Mouse (Mus musculus) intestine, postnatal 0 days (tissue): ENCODE data around the gene Zpbp2. TPM values are rescaled to one million over a fixed set of nuclear protein-coding genes. Genes with fewer than 3 reads are reported as not detected.

ENCODE experiments used
- ATAC-seq: fragments of 200-750 bp; cut with Nextera tagmentation; 2 replicates; pipeline ENCODE4 v1.8.0; 2017; ENCODE audit warnings: mild to moderate bottlenecking, moderate TSS enrichment, moderate library complexity
- H3K27ac ChIP-seq: fragments of 300-500 bp; sonication (generic); 2 replicates; pipeline ENCODE4 v1.5.1; 2014; ENCODE audit warnings: mild to moderate bottlenecking, low read depth, low read length, moderate library complexity
- H3K27me3 ChIP-seq: fragments of 300-500 bp; sonication (generic); replicated peaks from 2 replicates; pipeline ENCODE4 v1.6.1; 2014; ENCODE audit warnings: low read length, mixed read lengths; ENCODE audit not compliant: control insufficient read depth, insufficient read depth
- H3K36me3 ChIP-seq: fragments of 300-500 bp; sonication (generic); 2 replicates; pipeline ENCODE4 v1.6.1; 2014; ENCODE audit warnings: mild to moderate bottlenecking, moderate library complexity; ENCODE audit not compliant: control insufficient read depth, insufficient read depth
- H3K4me1 ChIP-seq: fragments of 300-500 bp; sonication (generic); replicated peaks from 2 replicates; pipeline ENCODE4 v1.6.1; 2014; ENCODE audit warnings: antibody characterized with exemption, low read length, mixed read lengths; ENCODE audit not compliant: control insufficient read depth, insufficient read depth
- H3K4me2 ChIP-seq: fragments of 300-500 bp; sonication (generic); replicated peaks from 2 replicates; pipeline ENCODE4 v1.6.1; 2014; ENCODE audit warnings: low read depth, mild to moderate bottlenecking, moderate library complexity
- H3K4me3 ChIP-seq: fragments of 300-500 bp; sonication (generic); 2 replicates; pipeline ENCODE4 v1.5.1; 2014; ENCODE audit warnings: low read depth, low read length
- H3K9ac ChIP-seq: fragments of 300-500 bp; sonication (generic); 2 replicates; pipeline ENCODE4 v1.6.1; 2014; ENCODE audit warnings: mild to moderate bottlenecking, low read depth, low read length
- H3K9me3 ChIP-seq: fragments of 300-500 bp; sonication (generic); 2 replicates; pipeline ENCODE4 v1.6.1; 2016; ENCODE audit warnings: mixed run types; ENCODE audit not compliant: control insufficient read depth
- CTCF ChIP-seq: sonication (generic); IDR thresholded peaks from 2 replicates; pipeline ENCODE4 v1.5.1; 2016; ENCODE audit warnings: low read depth, mild to moderate bottlenecking, control low read depth, antibody characterized with exemption, moderate library complexity
- WGBS: fragments of 180-500 bp; shearing (Covaris S2); extraction: QIAGEN DNeasy Blood & Tissue Kit; methylation state at CpG from one replicate; pipeline ENCODE4 v1.1.7; 2014; 5-methylcytosine and 5-hydroxymethylcytosine counted together
- polyA plus RNA-seq: library from polyadenylated mRNA; unstranded; fragments of >200 nt; fragmentation: Nextera tagmentation; extraction: Ambion mirVana; gene quantifications from 2 replicates; pipeline ENCODE4 v1.2.1, GENCODE M21; 2015

Zpbp2 gene
- polyA plus RNA-seq, 1 experiment from 2014 or later = 3.2 TPM

GRCm38 (mm10) chr11:98586892-98587563, 36.1 kb downstream of the Zpbp2 start, which contains the start of gene Ormdl3:
Ormdl3 (minus strand) TSS chr11:98587368.
- 0 out of 2 replicates have a peak, but pooled peaks have one; percentile 3 for TF ChIP-seq CTCF
- peak; percentile 72 for ATAC-seq
- Histone ChIP-seq H3K9me3 (no peaks in the 10 kb centered on the region), H3K27ac (peak within 1 kb of the TSS; percentile 91), H3K4me1 (0 out of 2 replicates have a peak, but pooled peaks cover 3% of the 10 kb centered on the region), H3K9ac (peak within 1 kb of the TSS; percentile 91), H3K36me3 (peaks cover 16% of the 10 kb centered on the region), H3K27me3 (no peaks in the 10 kb centered on the region), H3K4me2 (peak within 1 kb of the TSS; percentile 84), H3K4me3 (peak within 1 kb of the TSS; percentile 93)
- WGBS = 0% methylated on average over 49 of the region's 49 CpGs

GRCm38 (mm10) chr11:98587684-98588546, 37.0 kb downstream of the Zpbp2 start:
- no peak for TF ChIP-seq CTCF
- peaks cover 7% of the 10 kb centered on the region for H3K36me3 ChIP-seq
- 5% methylated on average over 20 of the region's 20 CpGs for WGBS
- 0 out of 2 replicates have a peak, but pooled peaks cover 3% of the 10 kb centered on the region for H3K4me1 ChIP-seq
- peak overlapping the region; percentile 84 for H3K4me2 ChIP-seq
- peak overlapping the region; percentile 93 for H3K4me3 ChIP-seq
- peak; percentile 83 for ATAC-seq
- H3K27me3 ChIP-seq = no peaks in the 10 kb centered on the region
- H3K27ac ChIP-seq = peak overlapping the region; percentile 91
- no peaks in the 10 kb centered on the region for H3K9me3 ChIP-seq
- no peak overlapping the region for H3K9ac ChIP-seq

GRCm38 (mm10) chr11:98588833-98589281, 38.0 kb downstream of the Zpbp2 start:
- Histone ChIP-seq H3K4me3 (0 out of 2 replicates have a peak overlapping the region, but pooled peaks have one; percentile 24), H3K27ac (peak overlapping the region; percentile 91), H3K9ac (no peak overlapping the region), H3K27me3 (no peaks in the 10 kb centered on the region), H3K4me1 (no peaks in the 10 kb centered on the region), H3K36me3 (no peaks in the 10 kb centered on the region), H3K9me3 (no peaks in the 10 kb centered on the region), H3K4me2 (peak overlapping the region; percentile 84)
- ATAC-seq = peak; percentile 25; the same call in 1 of the 2 replicates
- no peak for TF ChIP-seq CTCF
- WGBS = 39% methylated on average over 6 of the region's 6 CpGs

GRCm38 (mm10) chr11:98589306-98589705, 38.4 kb downstream of the Zpbp2 start:
- ATAC-seq = no peak
- Histone ChIP-seq H3K4me1 (no peaks in the 10 kb centered on the region), H3K27me3 (no peaks in the 10 kb centered on the region), H3K4me2 (no peak overlapping the region), H3K27ac (peak overlapping the region; percentile 91), H3K36me3 (no peaks in the 10 kb centered on the region), H3K9ac (no peak overlapping the region), H3K9me3 (no peaks in the 10 kb centered on the region), H3K4me3 (no peak overlapping the region)
- no peak for TF ChIP-seq CTCF
- 55% methylated on average over 8 of the region's 8 CpGs for WGBS

GRCm38 (mm10) chr11:98590548-98591445, 39.9 kb downstream of the Zpbp2 start:
- no peak for ATAC-seq
- TF ChIP-seq CTCF = no peak
- Histone ChIP-seq H3K9ac (no peak overlapping the region), H3K9me3 (no peaks in the 10 kb centered on the region), H3K27ac (no peak overlapping the region), H3K4me1 (no peaks in the 10 kb centered on the region), H3K27me3 (no peaks in the 10 kb centered on the region), H3K4me3 (no peak overlapping the region), H3K4me2 (no peak overlapping the region), H3K36me3 (no peaks in the 10 kb centered on the region)
- WGBS = 63% methylated on average over 19 of the region's 19 CpGs
